Mouse (Mus musculus) cerebellum, postnatal 10 days (tissue): ENCODE data around the gene Wwox.
A peak's percentile ranks its signal among the peaks of the same experiment; 100 is the strongest.

Source experiments
- DNase-seq, 2 experiments: peaks; one replicate each; pipeline ENCODE4 v3.0.0; 2021; ENCODE audit warnings: mixed read lengths in 2 of 2

Gene Wwox

DNA sequence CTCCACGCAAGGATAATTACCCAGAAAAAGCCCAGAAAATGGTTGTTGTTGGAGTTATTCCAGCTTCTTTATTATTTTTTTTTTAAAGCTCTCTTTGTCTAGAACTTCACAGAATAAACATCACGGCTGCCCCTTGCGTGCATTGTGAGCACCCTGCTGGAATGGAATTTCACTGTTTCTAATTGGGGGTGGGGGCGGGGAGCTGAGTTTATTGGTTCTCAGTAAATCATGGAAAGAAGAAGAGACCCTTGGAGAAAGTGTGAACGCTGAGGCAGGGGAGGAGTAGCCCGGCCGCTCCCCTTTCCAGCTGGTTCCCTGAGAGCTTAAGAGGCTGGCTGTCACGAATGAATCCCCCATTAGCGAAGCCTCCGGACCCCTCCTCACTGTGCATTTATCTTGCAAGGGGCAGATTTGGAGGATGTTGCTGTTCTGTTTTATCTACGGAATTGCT lies 436.7 kb downstream of the Wwox start:
- DNase-seq, result no peak

DNA sequence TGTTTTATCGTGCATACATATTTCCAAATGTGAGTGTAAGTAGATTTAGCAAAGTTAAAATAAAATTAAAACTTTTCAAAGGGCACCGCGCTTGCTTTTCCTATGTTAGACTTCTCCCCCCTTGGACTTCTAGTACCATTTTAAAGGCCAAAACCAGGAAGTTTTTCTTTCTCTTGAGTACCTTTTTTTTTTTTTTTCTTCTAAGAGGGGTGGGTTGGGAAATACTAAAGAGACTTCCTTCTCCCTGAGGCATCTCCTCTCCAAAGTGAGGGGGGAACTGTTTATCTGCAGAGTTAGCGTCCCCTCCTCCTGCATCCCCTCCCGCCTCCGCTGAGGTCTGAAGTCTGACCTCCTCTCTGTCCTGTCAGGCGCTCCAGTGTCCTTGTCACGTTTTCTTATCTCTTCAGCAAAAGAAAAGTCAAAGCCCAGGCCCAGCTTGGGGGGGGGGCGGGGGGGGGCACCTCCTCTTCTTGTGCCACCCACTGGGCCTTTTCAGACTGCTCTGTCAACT lies 437.3 kb downstream of the Wwox start:
- DNase-seq, result no peak

DNA sequence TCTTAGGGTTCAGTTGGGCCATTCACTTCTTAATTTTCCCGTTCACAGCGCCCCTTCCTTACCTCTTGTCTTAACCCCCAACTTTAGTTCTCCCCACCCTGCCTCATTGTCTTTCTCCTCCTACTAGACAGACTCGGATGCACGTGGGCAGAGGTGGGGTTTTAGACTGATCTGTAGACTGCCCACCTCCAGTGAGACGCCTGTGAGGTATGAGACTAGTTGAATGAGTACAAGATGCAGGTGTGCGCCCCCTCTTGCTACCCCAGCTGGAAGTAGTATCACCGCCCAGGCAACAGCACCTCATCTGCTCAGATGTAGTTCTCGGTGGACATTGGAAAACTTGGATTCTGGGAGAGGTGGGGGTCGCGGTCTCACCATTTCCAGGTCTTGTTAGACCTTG lies 437.8 kb downstream of the Wwox start:
- DNase-seq, result no peak

GRCm38 (mm10) chr8:114878449-114879276 lies 439.2 kb downstream of the Wwox start:
- DNase-seq, result no peak

GRCm38 (mm10) chr8:114879277-114879568 lies 439.8 kb downstream of the Wwox start:
- no peak for DNase-seq

GRCm38 (mm10) chr8:114879678-114880077 lies 440.2 kb downstream of the Wwox start:
- no peak for DNase-seq

- no peak for DNase-seq
These were observed 441.1 kb downstream of the Wwox start for GRCm38 (mm10) chr8:114880475-114881135.

- DNase-seq, result peak; percentile 40 to 55
These were observed 442.5 kb downstream of the Wwox start for GRCm38 (mm10) chr8:114881891-114882401.

- no peak for DNase-seq
These were observed 443.0 kb downstream of the Wwox start for GRCm38 (mm10) chr8:114882504-114882903.

GRCm38 (mm10) chr8:114882936-114883606 lies 443.6 kb downstream of the Wwox start:
- no peak for DNase-seq

- peak; percentile 16 to 40 for DNase-seq
These were observed 444.5 kb downstream of the Wwox start for GRCm38 (mm10) chr8:114883967-114884366.

GRCm38 (mm10) chr8:114885026-114885592 lies 445.7 kb downstream of the Wwox start:
- no peak for DNase-seq

DNA sequence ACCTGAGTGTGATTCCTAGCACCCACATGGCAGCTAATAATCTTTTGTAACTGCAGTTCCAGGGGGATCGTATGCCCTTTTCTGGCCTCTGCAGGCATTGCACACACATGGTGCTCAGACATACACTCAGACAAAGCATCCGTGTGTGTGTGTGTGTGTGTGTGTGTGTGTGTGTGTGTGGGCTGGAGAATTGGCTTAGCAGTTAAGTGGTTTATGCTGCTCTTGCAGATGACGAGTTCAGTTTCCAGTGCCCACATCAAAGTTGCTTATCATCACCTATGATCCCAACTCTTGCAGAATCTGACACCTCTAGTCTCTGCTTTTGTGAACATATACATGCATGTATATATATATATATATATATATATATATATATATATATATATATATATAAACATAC lies 448.9 kb downstream of the Wwox start:
- no peak for DNase-seq

DNA sequence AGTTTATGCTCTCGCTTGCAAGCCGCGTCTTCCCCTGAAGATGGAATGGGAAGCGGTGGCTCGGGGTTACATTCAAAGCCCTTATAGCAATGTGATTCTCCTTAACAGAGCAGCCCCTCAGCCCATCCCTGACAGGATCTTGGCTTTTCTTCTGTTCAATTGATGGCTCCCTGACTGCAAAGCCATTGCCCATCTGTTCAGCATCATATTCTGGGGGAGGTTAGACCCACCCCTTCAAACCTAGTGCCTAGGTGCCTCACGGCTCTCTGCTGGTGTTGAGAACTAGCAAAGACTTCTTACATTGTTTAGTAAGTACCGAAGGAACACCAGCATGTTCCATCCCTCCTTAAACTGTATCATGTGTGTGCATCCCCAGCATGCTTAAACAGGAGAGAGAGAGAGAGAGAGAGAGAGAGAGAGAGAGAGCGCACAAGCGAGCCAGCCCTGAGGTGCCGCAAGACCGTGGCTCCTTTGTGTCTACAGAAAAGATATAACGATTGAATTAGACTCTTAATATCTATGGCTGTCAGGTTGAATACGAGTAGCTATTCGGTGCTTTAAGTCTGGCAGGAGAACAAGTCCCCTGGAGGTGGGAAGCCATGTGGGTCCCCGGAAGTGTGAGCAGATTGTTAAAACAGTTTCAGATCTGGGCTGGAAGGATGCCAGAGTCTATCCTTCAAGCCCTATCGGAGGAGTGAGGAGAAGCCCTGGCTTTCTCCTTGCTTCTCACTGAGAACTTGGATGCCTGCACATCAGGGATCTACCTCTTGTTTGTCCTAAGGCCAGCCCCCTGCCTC lies 450.3 kb downstream of the Wwox start:
- DNase-seq, result peak; percentile 69 to 72

- peak; percentile 22 to 24 for DNase-seq
These were observed 451.0 kb downstream of the Wwox start for GRCm38 (mm10) chr8:114890478-114890877.

DNA sequence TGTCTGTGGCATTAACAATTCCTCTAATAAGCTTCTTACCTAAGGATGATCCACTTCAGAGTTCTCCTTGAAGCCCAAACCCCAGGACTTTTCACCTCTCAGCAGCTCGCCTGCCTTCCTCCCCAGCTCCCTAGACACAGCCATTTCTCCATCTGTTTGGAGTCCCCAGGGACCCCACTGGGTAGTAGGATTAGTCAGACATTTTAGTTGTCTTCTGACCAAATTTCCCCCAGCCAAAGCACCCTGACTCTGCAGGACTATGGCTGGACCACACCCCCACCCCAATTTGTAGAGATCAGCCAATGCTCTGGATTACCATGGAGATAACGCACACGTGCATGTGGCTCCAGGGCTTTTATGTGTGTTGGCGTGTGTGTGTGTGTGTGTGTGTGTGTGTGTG lies 451.8 kb downstream of the Wwox start:
- DNase-seq, result peak; percentile 24

GRCm38 (mm10) chr8:114897432-114897831 lies 458.0 kb downstream of the Wwox start:
- DNase-seq, result no peak

- DNase-seq, result no peak
These were observed 459.7 kb downstream of the Wwox start for GRCm38 (mm10) chr8:114899157-114899556.

GRCm38 (mm10) chr8:114902584-114902983 lies 463.1 kb downstream of the Wwox start:
- no peak for DNase-seq

GRCm38 (mm10) chr8:114908086-114908485 lies 468.6 kb downstream of the Wwox start:
- DNase-seq, result no peak

DNA sequence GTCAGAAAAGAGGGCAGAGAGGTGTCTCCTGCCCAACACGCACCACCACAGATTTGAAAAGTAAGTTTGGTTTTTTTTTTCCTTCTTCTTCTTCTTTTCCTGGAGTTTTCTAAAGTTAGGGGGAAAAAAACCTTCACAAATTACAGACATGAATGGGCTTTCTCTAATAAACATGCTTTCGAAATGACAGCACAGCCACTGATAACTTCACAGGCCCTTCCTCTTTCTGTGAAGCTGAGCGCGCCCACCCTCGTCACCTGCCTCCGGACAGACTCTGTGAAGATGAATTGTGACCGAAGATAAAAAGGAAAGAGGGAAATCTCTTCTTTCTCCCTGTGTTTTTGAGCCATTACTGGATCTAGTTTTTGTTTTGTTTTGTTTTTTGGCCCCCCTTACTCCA lies 469.1 kb downstream of the Wwox start:
- no peak for DNase-seq

GRCm38 (mm10) chr8:114909146-114909545 lies 469.7 kb downstream of the Wwox start:
- no peak for DNase-seq
